Mouse (Mus musculus): ENCODE measurements around the gene Zdhhc9. TPM values are rescaled to one million over a fixed set of nuclear protein-coding genes. Genes with fewer than 3 reads are reported as not detected.

Zdhhc9 gene
- polyA plus RNA-seq, 1 experiment from 2014 or later: 3.5 TPM

- no peak for TF ChIP-seq EP300 (IDR thresholded peaks at IDR 0.05; ENCODE audit: low read depth)
- no peak for TF ChIP-seq CTCF (IDR thresholded peaks at IDR 0.05; ENCODE audit: low read depth)
- no peaks in the 10 kb centered on the region for H3K27me3 ChIP-seq (ENCODE audit: insufficient read depth, low read length)
- no peak for DNase-seq
- H3K9me3 ChIP-seq (ENCODE audit: low read length): no peaks in the 10 kb centered on the region
- no peak overlapping the region for H3K4me2 ChIP-seq (ENCODE audit: low read depth, low read length)
- H3K4me1 ChIP-seq (ENCODE audit: insufficient read depth): peaks cover 3% of the 10 kb centered on the region; the same call in 1 of the 2 replicates
- no peak for ATAC-seq
- no peak overlapping the region for H3K9ac ChIP-seq (replicated peaks)
- peaks cover 3% of the 10 kb centered on the region; the same call in 1 of the 2 replicates for H3K36me3 ChIP-seq (replicated peaks; ENCODE audit: insufficient read depth, low read length)
- no peak overlapping the region for H3K27ac ChIP-seq (ENCODE audit: low read depth)
- 78% methylated on average over 11 of the region's 11 CpGs for WGBS (ENCODE audit: insufficient replicate concordance)
- H3K4me3 ChIP-seq (ENCODE audit: low read depth, low read length): no peak overlapping the region
Measured at GRCm38 (mm10) chrX:48158229-48158919, 50.3 kb downstream of the Zdhhc9 start.

- no peaks in the 10 kb centered on the region for H3K27me3 ChIP-seq (ENCODE audit: insufficient read depth, low read length)
- no peak overlapping the region for H3K27ac ChIP-seq (ENCODE audit: low read depth)
- H3K9ac ChIP-seq (replicated peaks): no peak overlapping the region
- no peak overlapping the region for H3K4me3 ChIP-seq (ENCODE audit: low read depth, low read length)
- 83% methylated on average over 8 of the region's 8 CpGs for WGBS (ENCODE audit: insufficient replicate concordance)
- no peak for ATAC-seq
- H3K4me2 ChIP-seq (ENCODE audit: low read depth, low read length): no peak overlapping the region
- DNase-seq: no peak
- TF ChIP-seq EP300 (IDR thresholded peaks at IDR 0.05; ENCODE audit: low read depth): no peak
- no peak for TF ChIP-seq CTCF (IDR thresholded peaks at IDR 0.05; ENCODE audit: low read depth)
- peaks cover 3% of the 10 kb centered on the region; the same call in 1 of the 2 replicates for H3K36me3 ChIP-seq (replicated peaks; ENCODE audit: insufficient read depth, low read length)
- no peaks in the 10 kb centered on the region for H3K9me3 ChIP-seq (ENCODE audit: low read length)
- peaks cover 12% of the 10 kb centered on the region for H3K4me1 ChIP-seq (ENCODE audit: insufficient read depth)
Measured at GRCm38 (mm10) chrX:48157396-48157795, 51.3 kb downstream of the Zdhhc9 start.

- Histone ChIP-seq H3K9me3 (ENCODE audit: low read length) (no peaks in the 10 kb centered on the region), H3K4me2 (ENCODE audit: low read depth, low read length) (no peak overlapping the region), H3K27ac (ENCODE audit: low read depth) (no peak overlapping the region), H3K4me1 (ENCODE audit: insufficient read depth) (peaks cover 16% of the 10 kb centered on the region), H3K9ac (replicated peaks) (no peak overlapping the region), H3K36me3 (replicated peaks; ENCODE audit: insufficient read depth, low read length) (peaks cover 3% of the 10 kb centered on the region; the same call in 1 of the 2 replicates), H3K27me3 (ENCODE audit: insufficient read depth, low read length) (no peaks in the 10 kb centered on the region), H3K4me3 (ENCODE audit: low read depth, low read length) (no peak overlapping the region)
- ATAC-seq (no peak), DNase-seq (no peak)
- TF ChIP-seq CTCF (IDR thresholded peaks at IDR 0.05; ENCODE audit: low read depth) (no peak), EP300 (IDR thresholded peaks at IDR 0.05; ENCODE audit: low read depth) (no peak)
- WGBS (ENCODE audit: insufficient replicate concordance): 81% methylated on average over 6 of the region's 6 CpGs
Measured at GRCm38 (mm10) chrX:48155489-48155888, 53.2 kb downstream of the Zdhhc9 start.

- peaks cover 16% of the 10 kb centered on the region for H3K4me1 ChIP-seq (ENCODE audit: insufficient read depth)
- no peaks in the 10 kb centered on the region for H3K9me3 ChIP-seq (ENCODE audit: low read length)
- H3K27me3 ChIP-seq (ENCODE audit: insufficient read depth, low read length): no peaks in the 10 kb centered on the region
- ATAC-seq (no peak), DNase-seq (no peak)
- no peak for TF ChIP-seq CTCF (IDR thresholded peaks at IDR 0.05; ENCODE audit: low read depth)
- no peak for TF ChIP-seq EP300 (IDR thresholded peaks at IDR 0.05; ENCODE audit: low read depth)
- H3K9ac ChIP-seq (replicated peaks): no peak overlapping the region
- 47% methylated on average over 2 of the region's 2 CpGs for WGBS (ENCODE audit: insufficient replicate concordance)
- peaks cover 3% of the 10 kb centered on the region; the same call in 1 of the 2 replicates for H3K36me3 ChIP-seq (replicated peaks; ENCODE audit: insufficient read depth, low read length)
- H3K27ac ChIP-seq (ENCODE audit: low read depth): 0 out of 2 replicates have a peak overlapping the region, but pooled peaks have one; percentile 29
- H3K4me2 ChIP-seq (ENCODE audit: low read depth, low read length): no peak overlapping the region
- no peak overlapping the region for H3K4me3 ChIP-seq (ENCODE audit: low read depth, low read length)
Measured at GRCm38 (mm10) chrX:48153949-48154348, 54.7 kb downstream of the Zdhhc9 start.

- Histone ChIP-seq H3K4me3 (ENCODE audit: low read depth, low read length) (no peak overlapping the region), H3K36me3 (replicated peaks; ENCODE audit: insufficient read depth, low read length) (peaks cover 3% of the 10 kb centered on the region; the same call in 1 of the 2 replicates), H3K27me3 (ENCODE audit: insufficient read depth, low read length) (no peaks in the 10 kb centered on the region), H3K4me2 (ENCODE audit: low read depth, low read length) (no peak overlapping the region), H3K9ac (replicated peaks) (no peak overlapping the region), H3K27ac (ENCODE audit: low read depth) (no peak overlapping the region), H3K4me1 (ENCODE audit: insufficient read depth) (peaks cover 16% of the 10 kb centered on the region), H3K9me3 (ENCODE audit: low read length) (no peaks in the 10 kb centered on the region)
- WGBS (ENCODE audit: insufficient replicate concordance): 34% methylated on average over 2 of the region's 2 CpGs
- TF ChIP-seq EP300 (IDR thresholded peaks at IDR 0.05; ENCODE audit: low read depth): peak; percentile 91
- TF ChIP-seq CTCF (IDR thresholded peaks at IDR 0.05; ENCODE audit: low read depth): no peak
- DNase-seq (no peak), ATAC-seq (peak; percentile 88)
Measured at GRCm38 (mm10) chrX:48153414-48153813, 55.3 kb downstream of the Zdhhc9 start.

- H3K9me3 ChIP-seq (ENCODE audit: low read length): no peaks in the 10 kb centered on the region
- H3K27ac ChIP-seq (ENCODE audit: low read depth): no peak overlapping the region
- 58% methylated on average over 7 of the region's 7 CpGs for WGBS (ENCODE audit: insufficient replicate concordance)
- ATAC-seq: no peak
- H3K36me3 ChIP-seq (replicated peaks; ENCODE audit: insufficient read depth, low read length): peaks cover 3% of the 10 kb centered on the region; the same call in 1 of the 2 replicates
- DNase-seq: no peak
- H3K4me2 ChIP-seq (ENCODE audit: low read depth, low read length): no peak overlapping the region
- H3K4me3 ChIP-seq (ENCODE audit: low read depth, low read length): no peak overlapping the region
- no peak for TF ChIP-seq CTCF (IDR thresholded peaks at IDR 0.05; ENCODE audit: low read depth)
- H3K9ac ChIP-seq (replicated peaks): no peak overlapping the region
- H3K4me1 ChIP-seq (ENCODE audit: insufficient read depth): peaks cover 16% of the 10 kb centered on the region
- no peaks in the 10 kb centered on the region for H3K27me3 ChIP-seq (ENCODE audit: insufficient read depth, low read length)
Measured at GRCm38 (mm10) chrX:48152106-48152505, 56.6 kb downstream of the Zdhhc9 start.
